Mouse (Mus musculus): ENCODE measurements around the gene Aebp2.
A peak's percentile ranks its signal among the peaks of the same experiment; 100 is the strongest.
"Not testable (repeated sequence)": the region's sequence is repeated elsewhere in the genome, so short reads cannot be mapped to it uniquely, and the experiment has no call there.

Gene Aebp2

DNA sequence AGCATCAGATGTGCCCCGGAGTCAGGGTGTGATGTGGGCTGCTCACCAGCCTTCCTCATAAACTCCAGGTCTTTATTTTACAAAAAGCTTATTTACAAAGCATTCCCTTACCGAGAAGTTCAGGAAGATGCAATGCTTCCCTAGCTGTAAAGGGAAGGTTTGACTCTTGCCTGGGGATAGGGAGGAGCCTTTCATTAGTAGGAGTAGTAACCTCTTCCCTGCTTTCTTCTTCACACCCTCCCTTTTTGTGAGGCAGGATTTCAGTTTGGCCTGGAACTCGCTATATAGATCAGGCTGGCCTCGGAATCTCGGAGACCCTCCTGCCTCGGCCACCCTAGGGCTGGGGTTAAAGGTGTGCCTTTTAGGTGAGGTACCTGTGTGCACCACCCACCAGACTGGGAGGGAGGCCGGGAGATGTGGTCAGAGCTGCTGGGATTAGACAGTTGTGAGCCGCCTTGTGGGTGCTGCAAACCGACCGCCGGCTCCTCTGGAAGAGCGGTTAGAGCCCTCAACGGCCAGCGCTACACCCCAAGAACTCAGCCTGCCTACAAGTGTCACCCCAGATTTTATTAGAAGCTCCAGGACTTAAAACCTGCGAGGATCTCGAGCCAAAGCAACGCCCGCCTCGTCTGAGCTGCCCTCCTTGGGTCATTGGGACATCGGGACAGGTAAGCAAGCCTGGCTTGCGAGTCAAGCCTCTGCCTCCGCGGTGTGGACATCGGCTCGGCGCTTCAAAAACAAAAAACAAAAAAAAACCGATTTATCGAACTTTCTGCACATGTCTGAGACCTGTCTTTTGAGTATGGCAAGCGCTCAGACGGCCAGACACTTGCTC is at the start of gene Aebp2:
Aebp2 (plus strand) TSS at position 273 of the 835 bp plus-strand sequence.
- DNase-seq, result peak in 1 of 2 experiments; percentile 24

DNA sequence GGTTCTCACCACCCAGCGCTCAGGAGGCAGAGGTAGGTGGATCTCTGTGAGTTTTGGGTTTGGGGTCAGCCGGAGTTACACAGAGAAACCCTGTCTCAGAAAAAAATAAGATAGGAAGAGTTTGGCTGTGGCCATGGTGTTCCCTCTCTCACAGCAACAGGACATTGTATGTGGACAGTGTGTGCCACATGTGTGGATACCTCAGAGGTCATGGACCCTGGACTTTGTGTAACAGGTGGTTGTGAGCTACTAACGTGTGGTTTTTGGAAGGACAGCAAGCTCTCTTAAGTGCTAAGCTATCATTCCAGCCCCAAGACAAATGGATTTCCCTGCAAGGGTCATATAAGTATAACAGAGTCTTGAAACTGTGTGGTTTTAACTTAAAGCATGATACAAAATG is 47.5 kb upstream of the Aebp2 start:
- no peak for DNase-seq

DNA sequence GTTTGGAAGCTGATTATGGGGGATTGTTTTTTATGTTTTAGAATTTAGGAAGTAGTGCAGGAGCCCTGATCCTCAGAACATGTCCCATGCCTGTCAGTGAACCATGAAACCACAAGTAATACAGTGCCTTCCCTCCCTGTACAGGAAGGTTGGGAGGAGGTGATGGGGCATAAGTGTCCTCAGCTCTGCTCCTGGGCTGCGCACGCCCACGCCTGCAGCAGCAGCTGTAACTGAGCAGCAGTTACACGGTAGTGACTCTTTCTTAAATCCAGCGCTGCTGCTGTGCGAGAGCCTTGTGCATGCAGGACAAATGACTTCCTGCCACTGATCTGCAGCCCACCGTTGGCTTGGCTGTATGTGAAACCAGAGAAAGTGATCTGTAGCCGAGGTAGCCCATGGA is 46.3 kb upstream of the Aebp2 start:
- no peak for DNase-seq

DNA sequence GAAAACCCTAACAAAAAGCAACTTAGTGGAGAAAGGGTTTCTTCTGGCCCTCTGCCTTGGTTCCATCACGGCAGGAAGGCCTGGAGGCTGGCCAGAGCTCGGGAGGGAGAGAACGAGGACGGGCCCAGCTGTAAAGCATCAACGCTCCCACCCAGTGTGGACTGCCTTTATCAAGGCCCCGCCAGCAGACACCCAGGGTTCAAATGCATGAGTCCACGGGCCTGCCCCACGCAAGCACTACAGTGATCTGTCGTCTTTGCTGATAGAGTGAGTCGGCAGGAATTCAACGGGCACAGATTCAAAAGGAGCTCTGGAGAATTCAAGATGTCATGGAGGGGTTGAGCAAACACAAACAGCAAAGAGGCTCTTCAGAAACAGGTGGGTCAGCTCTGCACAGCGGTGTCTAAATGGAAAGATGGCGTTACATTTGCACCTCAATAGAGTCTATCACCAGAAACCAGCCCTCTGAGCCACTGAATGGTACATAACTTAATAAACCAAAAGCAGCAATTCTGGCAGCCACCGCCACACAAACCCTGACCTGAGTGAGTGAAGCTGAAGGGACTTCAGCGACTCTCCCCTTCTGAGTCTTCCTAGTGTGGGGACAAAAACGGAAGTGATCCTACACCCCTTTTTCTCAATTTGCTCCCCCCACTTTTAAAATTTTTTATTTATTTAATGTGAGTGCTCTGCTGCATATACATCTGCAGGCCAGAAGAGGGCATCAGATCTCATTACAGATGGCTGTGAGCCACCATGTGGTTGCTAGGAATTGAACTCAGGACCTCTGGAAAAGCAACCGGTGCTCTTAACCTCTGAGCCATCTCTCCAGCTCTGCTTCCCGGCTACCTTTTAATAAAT is 45.3 kb upstream of the Aebp2 start:
- DNase-seq, result no peak

DNA sequence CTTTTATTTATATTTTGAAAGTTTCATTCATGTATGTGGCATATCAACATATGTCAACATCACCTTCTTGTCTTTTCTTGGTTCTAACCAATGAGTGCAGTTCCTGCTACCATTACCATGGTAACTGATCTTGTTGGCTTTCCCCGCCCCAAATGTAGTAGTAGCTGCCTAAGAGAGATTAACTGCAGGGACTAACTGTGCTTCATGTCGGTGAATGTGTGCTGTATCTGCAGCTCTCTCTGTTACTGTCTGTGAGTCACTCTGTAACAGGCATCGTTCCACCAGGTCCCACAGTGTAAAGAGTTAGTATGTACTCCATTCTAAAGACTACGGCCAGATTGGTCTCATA is 44.7 kb upstream of the Aebp2 start:
- no peak for DNase-seq

DNA sequence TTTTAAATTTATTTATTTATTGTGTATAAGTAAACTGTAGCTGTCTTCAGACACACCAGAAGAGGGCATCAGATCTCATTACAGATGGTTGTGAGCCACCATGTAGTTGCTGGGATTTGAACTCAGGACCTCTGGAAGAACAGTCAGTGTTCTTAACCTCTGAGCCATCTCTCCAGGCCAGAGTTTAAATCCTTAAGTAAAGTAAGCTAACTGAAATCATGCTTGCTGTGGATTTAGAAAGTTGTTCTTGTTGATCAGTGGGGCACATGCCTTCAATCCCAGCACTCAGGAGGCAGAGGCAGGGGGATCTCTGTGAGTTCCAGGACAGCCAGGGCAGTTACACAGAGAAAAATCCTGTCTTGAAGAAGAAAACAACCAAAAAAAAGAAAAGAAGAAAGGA is 43.5 kb upstream of the Aebp2 start:
- DNase-seq, result not testable (repeated sequence)

DNA sequence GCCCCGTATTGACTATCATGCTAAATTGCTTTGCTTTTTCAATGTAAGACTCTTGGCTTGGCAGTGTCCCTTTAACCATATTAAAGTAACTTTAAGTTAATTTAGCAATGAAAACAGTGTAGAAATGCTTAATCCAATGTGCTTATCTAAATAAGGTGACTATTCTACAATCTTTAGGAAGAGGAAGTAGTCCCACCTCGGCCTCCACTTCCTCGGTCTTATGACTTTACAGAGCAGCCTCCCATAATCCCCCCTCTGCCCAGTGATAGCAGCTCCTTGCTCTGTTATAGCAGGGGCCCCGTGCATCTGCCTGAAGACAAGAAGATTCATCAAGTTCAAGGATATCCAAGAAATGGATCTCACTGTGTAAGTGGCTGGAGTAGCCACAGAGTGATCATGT is 42.3 kb upstream of the Aebp2 start:
- DNase-seq, result no peak

DNA sequence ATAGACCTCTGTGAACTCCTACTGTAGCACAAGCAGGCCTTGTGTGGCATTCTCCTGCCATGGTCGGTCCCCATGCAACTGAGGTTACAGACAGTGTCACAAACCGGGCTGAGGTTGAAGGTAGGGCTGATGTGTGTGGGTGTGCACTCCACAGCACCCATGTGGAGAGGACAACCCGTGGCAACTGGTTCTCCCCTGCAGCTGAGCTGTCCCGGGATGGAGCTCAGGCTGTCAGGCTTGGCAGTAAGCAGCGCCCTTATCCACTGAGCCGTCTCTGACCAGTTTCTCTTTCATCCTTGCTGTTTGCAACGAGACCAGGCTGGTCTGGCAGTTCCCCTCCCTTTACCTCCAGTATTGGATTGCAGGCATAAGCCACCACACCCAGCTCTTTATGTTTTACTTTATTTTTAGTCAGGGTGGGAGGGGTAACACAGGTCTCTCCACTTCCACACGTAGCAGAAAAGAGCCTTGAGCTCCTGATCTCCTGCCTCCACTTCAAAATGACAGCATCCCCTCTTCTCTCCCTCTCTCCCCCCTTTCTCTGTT is 35.7 kb upstream of the Aebp2 start:
- DNase-seq, result no peak

DNA sequence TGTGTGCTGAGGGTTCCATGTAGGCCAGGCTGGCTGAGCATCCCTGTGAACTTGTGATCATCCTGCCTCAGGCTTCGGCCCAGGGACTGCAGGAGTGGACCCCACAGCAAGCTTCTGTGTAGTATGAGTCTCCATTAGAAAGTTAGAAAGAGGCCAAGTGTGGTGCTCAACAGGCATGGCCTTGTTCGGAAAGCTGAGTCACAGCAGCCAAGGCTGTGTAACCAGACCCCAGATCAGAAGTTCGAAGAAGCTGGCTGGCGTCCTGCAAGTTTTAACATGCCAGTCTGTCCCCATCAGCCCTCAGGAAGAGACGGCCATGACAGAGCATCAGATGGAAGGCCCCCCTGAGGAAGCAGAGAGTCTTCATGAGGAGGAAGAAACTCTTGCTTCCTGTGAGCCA is 31.1 kb upstream of the Aebp2 start:
- no peak for DNase-seq

DNA sequence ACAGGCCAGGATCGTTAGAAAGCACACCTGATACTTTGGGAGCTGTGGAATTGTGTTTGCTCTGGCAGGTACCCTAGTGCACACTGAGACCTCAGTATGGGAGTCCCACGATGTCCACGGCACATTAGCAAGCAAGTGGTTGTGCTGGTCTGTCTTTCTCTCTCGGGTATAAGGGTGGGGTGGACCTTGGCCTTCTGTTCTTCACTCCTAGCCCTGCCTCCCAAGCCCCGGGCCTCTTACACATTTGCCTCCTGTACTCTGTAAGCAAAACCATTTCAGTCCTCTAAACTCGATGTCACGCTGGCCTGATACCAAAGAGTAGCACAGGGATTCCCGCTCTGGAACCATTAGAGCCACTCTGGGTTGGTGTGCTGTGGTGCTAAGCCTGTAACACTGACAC is 29.8 kb upstream of the Aebp2 start:
- DNase-seq, result no peak

DNA sequence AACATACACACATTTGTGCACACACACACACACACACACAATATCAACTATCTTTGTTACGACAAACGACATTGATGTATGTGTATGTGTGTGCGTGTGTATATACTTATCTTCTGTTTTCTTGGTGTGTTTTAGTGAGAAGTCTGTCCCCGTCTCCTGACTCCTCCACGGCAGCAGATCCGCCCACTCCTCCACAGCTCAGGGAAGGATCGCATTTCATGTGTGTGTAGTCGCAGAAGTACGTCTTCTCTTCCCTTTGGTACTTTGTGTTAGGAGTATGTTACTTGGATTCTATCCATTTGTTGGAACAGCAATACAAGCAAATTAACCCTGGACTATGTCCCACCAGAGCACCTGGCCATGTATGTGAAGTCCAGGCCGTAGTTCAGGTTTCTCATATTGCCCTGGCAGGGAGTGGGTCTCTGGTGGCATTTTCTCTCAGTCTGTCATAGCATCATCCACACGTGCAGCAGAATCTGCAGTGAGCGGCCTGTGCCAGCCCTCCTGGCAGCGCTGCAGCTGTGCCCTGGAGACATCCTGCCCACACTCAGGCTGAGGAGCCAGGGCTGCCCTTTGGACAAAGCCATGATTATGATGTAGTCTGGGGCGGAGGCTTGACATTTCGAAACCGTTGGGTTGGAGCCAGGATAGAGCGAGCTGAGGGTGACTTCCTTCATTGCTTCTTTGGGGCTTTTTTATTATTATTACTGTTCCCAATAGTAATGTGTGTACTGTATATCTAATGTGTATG is 28.9 kb upstream of the Aebp2 start:
- no peak for DNase-seq

DNA sequence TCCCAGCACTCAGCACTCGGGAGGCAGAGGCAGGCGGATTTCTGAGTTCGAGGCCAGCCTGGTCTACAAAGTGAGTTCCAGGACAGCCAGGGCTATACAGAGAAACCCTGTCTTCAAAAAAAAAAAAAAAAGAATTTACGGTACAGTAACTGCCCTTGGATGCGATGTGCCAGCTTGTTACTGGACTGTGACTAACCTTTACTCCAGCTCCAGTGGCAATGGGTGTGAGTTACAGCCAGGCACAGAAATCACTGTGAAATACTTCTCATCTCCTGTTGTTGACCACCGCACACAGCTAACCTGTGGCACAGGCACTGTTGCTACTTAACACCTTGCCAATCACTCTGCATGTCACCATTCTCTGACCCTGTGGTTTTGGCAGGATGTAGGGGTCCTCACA is 26.9 kb upstream of the Aebp2 start:
- DNase-seq, result not testable (repeated sequence)

DNA sequence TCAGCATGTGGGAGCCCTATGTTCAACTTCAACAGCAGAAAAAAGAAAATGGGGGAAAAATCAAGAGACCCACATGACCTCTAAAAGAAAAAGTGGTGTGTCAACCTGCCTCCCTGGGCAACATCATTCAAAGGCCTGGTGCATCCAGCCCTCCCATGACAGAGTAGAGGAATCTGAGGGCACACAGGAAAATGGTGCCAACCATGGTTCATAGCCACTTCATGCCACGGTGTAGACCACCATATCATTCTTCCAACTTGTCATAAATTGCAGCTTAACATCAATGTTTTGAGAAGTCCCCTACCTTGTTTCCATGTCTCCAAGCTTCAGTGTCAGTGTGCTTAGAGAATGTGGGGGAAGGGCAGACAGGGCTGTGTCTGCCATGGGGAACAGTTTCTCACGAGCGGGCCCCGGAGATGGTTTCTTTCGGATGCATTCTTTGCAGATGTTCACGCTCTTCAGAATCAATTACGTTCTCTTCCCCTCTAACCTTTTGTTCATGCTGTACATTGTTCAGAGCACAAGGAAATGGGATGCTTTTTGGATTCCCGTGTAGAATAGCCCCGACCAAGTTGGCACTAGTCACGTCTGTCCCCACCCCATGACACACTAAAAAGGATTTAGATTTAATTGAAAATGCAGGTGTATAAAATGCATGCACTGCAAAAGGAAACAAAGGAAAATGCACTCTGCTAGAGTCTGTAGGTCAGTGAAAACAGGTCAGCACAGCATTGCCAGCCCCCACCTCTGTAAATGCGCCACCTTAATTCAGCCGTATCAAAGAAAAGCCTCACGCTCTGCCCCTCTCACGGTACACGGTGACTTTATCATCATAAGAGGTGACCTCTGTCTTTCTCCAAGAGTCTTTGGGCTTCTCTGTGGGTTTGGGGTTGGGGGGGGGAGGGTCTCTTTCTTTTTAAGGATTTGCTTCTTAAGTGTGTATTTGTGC is 24.8 kb upstream of the Aebp2 start:
- DNase-seq, result no peak

DNA sequence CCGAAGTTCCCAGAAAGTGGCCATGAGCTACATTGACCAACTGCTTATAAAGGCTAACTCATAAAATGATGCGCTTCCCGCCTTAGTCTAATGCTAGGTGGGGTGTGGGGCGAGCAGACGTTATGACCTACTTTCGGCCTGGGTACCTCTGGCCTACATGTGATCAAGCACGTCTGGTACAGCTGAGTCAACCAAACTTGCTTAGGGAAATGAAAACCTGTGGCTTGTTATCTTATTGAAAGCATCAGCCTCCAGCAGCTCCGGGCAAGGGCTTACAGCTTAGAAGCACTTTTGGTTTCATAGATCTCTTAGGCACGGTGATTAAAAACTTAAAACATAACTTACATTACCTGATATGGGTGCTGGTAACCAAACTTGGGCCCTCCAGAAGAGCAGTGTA is 23.9 kb upstream of the Aebp2 start:
- peak in 1 of 2 experiments; percentile 47 for DNase-seq

DNA sequence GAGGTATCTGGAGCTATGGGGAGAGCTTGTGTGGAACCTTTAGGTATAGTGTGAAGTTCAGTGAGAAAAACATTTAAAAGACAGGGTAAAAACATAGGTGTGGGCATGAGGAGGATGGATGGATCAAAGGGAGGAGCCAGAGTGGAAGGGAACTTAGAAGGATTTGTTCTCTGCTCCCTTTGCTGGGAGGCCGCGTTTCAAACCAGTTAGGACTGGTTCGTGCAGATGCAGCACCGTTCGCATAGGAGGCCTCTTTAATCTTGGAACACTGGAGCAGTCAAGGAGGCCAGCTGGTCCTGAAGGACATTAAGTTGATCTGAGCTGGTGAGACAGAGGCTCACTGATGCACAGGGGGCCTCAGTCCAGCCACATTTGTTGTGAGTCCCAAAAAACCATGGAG is 23.1 kb upstream of the Aebp2 start:
- no peak for DNase-seq

DNA sequence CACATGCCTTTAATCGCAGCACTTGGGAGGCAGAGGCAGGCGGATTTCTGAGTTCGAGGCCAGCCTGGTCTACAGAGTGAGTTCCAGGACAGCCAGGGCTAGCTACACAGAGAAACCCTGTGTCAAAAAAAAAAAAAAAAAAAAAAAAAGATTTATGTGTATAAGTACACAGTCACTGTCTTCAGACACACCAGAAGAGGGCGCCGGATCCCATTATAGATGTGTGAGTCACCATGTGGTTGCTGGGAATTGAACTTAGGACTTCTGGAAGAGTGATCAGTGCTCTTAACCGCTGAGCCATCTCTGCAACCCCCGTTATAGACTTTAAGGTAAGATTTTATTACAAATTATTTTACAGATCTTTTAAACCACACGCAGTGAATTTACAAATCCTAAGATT is 21.8 kb upstream of the Aebp2 start:
- DNase-seq, result not testable (repeated sequence)

DNA sequence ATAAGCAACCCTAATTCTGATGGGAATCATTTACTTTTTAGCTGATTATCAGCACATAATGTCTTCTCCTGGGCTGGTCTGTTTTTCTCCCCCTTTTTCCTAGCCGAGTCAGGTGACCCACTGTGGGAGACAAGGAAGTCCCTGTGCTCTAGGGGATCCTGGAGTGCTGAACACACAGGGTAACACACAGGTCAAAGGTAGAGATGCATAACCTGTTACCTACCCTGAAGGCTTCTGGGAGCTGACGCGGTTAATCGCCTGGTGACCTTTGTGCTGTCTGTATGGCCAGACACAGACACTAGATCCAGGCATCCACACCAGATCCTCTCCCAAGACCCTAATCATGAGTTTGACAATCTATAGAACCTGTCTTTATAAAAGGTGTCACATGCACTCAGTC is 21.3 kb upstream of the Aebp2 start:
- DNase-seq, result no peak

DNA sequence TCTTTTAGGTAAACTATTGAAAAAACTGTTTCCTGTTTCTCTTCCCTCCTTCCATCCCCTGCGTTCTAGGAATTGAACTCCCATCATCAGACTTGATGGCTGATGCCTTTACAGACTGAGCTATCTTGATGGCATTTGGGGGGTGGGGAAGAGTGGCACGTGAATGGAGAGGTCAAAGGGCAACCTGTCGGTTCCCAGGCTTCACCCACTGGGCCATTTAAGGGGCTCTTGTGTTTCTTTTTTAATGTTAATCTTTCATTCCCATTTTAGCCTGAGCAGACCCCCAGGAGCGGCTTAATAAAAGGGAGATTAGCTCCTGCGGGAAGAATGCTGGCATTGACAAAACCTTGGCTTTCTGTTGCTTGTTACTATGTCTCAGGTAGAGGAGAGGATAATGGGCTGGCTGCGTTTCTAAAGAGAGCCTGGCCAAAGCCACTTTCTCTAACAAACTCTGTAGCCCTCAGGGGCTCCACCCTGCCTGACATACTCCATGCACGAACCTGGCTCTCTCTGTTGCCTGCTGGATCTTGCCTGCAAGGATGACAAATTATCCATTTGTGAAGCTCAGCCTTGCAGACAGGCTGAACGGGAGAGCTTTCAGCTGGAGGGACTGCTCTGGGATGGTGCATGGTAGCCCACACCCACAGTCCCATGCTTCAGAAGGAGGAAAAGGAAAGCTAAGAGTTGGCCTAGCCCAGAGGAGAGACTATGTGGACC is 19.1 kb upstream of the Aebp2 start:
- no peak for DNase-seq

DNA sequence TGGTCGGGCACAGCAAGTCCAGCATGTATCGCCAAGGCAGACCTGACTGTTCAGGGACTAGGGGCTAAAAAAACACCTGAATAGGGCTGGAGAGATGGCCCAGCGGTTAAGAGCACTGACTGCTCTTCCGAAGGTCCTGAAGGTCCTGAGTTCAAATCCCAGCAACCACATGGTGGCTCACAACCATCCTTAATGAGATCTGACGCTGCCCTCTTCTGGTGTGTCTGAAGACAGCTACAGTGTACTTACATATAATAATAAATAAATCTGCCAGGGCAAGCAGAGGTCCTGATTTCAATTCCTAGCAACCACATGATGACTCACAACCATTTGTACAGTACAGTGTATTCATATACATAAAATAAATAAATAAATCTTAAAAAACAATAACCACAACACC is 17.3 kb upstream of the Aebp2 start:
- DNase-seq, result not testable (repeated sequence)

DNA sequence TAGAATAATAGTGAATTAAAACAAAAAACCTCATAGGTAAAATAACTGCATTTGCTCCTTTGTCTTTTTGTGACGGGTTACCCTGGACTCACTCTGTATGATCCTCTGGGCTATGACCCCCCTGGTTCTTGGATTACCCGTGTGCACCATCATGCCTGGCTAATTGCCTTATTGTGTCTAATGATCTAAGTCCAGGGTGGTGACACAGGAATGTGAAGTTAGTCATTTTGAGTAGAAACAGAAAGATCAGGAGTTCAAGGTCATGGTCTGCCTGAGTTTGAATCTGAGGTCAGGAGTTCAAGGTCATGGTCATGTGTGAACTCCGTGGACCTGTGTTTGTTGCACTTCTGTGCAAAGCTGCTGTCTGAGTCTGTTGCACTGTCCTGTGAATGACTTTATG is 16.7 kb upstream of the Aebp2 start:
- DNase-seq, result no peak

DNA sequence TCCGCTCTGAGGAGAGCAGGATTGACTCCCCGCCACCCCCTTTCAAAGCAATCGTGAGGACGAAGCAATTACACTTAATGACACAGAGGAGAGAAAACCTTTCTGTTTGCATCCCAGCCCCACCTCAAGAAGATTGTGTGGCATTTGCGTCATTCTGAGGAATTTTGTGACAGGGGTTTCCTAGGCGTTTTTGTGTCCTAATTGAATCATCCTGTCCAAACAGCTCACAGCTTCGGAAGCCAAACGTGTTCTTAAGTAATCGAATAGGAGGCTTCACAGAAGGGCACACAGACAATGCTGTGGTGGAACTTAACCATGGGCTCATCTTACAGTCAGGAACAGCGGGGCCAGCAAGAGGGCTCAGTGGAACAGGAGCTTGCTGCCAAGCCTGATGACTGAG is 15.9 kb upstream of the Aebp2 start:
- DNase-seq, result no peak

Data from thymus, adult 18-20 months (tissue).